Mouse (Mus musculus) left cerebral cortex, adult 9 months (tissue): Measurements from ENCODE around the gene Clec4n.
"Not testable (repeated sequence)": the region's sequence is repeated elsewhere in the genome, so short reads cannot be mapped to it uniquely, and the experiment has no call there.

Experiments
- DNase-seq, 2 experiments: peaks; one replicate each; pipeline ENCODE4 v3.0.0; 2022; ENCODE audit warnings: low spot score in 2 of 2

The Clec4n gene

GRCm38 (mm10) chr6:123292751-123293400 lies 63.2 kb downstream of the Clec4n start:
- no peak for DNase-seq

- DNase-seq: not testable (repeated sequence)
Observed at GRCm38 (mm10) chr6:123293509-123293908, 63.9 kb downstream of the Clec4n start.
